Mouse (Mus musculus) T-cell, adult 2 months (primary cell): Measurements from ENCODE around the gene Cd274.
"Not testable (repeated sequence)": the region's sequence is repeated elsewhere in the genome, so short reads cannot be mapped to it uniquely, and the experiment has no call there.

Experiments used
- DNase-seq: peaks from one replicate; pipeline ENCODE4 v3.0.0; 2022; ENCODE audit warnings: low spot score

Cd274 gene

GRCm38 (mm10) chr19:29393333-29393732 lies 26.1 kb downstream of the Cd274 start:
- no peak for DNase-seq

- no peak for DNase-seq
Measured at GRCm38 (mm10) chr19:29394721-29395120, 27.5 kb downstream of the Cd274 start.

GRCm38 (mm10) chr19:29396353-29396752 lies 29.1 kb downstream of the Cd274 start:
- DNase-seq: no peak

- DNase-seq: no peak
Measured at GRCm38 (mm10) chr19:29399786-29400185, 32.5 kb downstream of the Cd274 start.

GRCm38 (mm10) chr19:29400466-29400865 lies 33.2 kb downstream of the Cd274 start:
- no peak for DNase-seq

- DNase-seq: no peak
Measured at GRCm38 (mm10) chr19:29402621-29403020, 35.4 kb downstream of the Cd274 start.

- DNase-seq: no peak
Measured at GRCm38 (mm10) chr19:29403251-29403650, 36.0 kb downstream of the Cd274 start.

- DNase-seq: no peak
Measured at GRCm38 (mm10) chr19:29405388-29405787, 38.1 kb downstream of the Cd274 start.

GRCm38 (mm10) chr19:29406042-29407017 lies 39.1 kb downstream of the Cd274 start:
- DNase-seq: no peak

- no peak for DNase-seq
Measured at GRCm38 (mm10) chr19:29410619-29411018, 43.4 kb downstream of the Cd274 start, which contains the start of gene Pdcd1lg2. Pdcd1lg2 (plus strand) TSS chr19:29410919.

GRCm38 (mm10) chr19:29412476-29413420 lies 45.5 kb downstream of the Cd274 start:
- DNase-seq: no peak

- DNase-seq: no peak
Measured at GRCm38 (mm10) chr19:29414513-29414912, 47.3 kb downstream of the Cd274 start.

- not testable (repeated sequence) for DNase-seq
Measured at GRCm38 (mm10) chr19:29414917-29415316, 47.7 kb downstream of the Cd274 start.

GRCm38 (mm10) chr19:29416393-29416902 lies 49.2 kb downstream of the Cd274 start:
- no peak for DNase-seq

- DNase-seq: no peak
Measured at GRCm38 (mm10) chr19:29417188-29417587, 49.9 kb downstream of the Cd274 start.

GRCm38 (mm10) chr19:29417894-29418293 lies 50.6 kb downstream of the Cd274 start:
- DNase-seq: peak; percentile 13

- peak; percentile 78 for DNase-seq
Measured at GRCm38 (mm10) chr19:29418661-29419115, 51.4 kb downstream of the Cd274 start.

- no peak for DNase-seq
Measured at GRCm38 (mm10) chr19:29419506-29419905, 52.3 kb downstream of the Cd274 start.

GRCm38 (mm10) chr19:29419946-29420345 lies 52.7 kb downstream of the Cd274 start:
- no peak for DNase-seq

GRCm38 (mm10) chr19:29420397-29420796 lies 53.1 kb downstream of the Cd274 start:
- no peak for DNase-seq

- DNase-seq: no peak
Measured at GRCm38 (mm10) chr19:29422013-29422645, 54.9 kb downstream of the Cd274 start.

- no peak for DNase-seq
Measured at GRCm38 (mm10) chr19:29422796-29423195, 55.5 kb downstream of the Cd274 start.
